Mouse (Mus musculus) T-cell, adult 66 days (primary cell): ENCODE data around the gene Sox14. TPM values are rescaled to one million over a fixed set of nuclear protein-coding genes. Genes with fewer than 3 reads are reported as not detected.

Experiments used
- total RNA-seq, 2 experiments: library from RNA; stranded (reverse); gene quantifications; 3 replicates in 1 of 2; 4 replicates in 1 of 2; pipeline ENCODE4 v1.2.4; 2023

Sox14 gene
- total RNA-seq: not detected

DNA sequence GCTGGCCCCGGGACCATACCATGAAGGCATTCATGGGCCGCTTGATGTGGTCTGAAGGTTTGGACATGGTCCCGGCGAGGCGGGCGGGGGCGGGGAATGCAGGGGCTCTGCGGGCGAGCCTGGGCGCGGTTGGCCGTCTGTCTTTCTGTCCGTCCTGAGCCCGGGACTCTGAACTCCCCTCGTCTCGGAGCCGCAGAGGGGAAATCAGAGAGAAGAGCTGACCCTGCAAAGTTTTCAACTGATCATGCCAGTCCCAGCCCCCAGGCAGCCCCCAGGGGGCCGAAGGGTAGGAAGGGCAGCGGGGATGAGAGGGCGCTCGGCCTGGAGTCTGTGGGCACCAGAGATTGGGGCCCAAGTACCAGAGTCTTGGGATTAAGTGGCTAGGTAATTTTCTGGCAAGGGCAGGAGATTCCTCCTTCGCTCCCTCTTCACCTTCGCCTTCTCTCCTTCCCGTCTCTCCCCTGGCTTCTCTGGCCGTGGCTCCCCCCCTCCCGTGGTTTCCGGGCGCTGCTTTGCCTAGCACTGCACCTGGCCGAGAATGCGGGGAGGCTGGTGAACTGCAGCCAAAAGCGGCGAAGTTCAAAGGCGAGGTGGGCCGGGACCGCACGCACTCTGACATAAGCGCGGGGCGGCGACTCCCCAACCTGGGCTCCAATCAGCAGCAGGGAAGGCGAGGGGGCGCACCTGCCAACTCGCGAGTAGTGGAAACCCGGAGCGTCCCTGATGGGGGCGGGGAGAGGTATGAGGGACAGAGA lies at the start of gene Sox14:
Gene Sox14 (minus strand): TSS at position 553 of the 755 bp plus-strand sequence.

Other genes starting within 250 kb of the Sox14 start
- gene Dzip1l, start 246.7 kb downstream of the Sox14 start, total RNA-seq: not detected
- not detected for gene Cldn18, start 158.9 kb downstream of the Sox14 start, total RNA-seq